In genomic region chr10:98531425-98531824, GRCm38 (mm10) we compare ENCODE assay signal across 35 mouse cellular contexts.
"Had no signal": no experiment of that assay in that cellular context is flagged by ENCODE, and none has a peak within 500 bp of the region (broad histone marks: within the 10 kb centered on the region; RNA-seq: fewer than 3 reads in every experiment).

No protein-coding gene starts in this region.

- H3K9me3 ChIP-seq: heart, embryonic 10.5 days; heart, embryonic 12.5 days; heart, embryonic 15.5 days; hindbrain, embryonic 10.5 days; hindbrain, embryonic 12.5 days; hindbrain, embryonic 13.5 days; hindbrain, embryonic 15.5 days; intestine, embryonic 15.5 days; kidney, embryonic 15.5 days had no signal

- ATAC-seq: hindbrain, embryonic 16.5 days; hindbrain, postnatal 0 days; inflammation-experienced regulatory T-cells, adult 6 months; intestine, embryonic 15.5 days; intestine, embryonic 16.5 days; intestine, postnatal 0 days had no signal

- H3K4me3 ChIP-seq: heart, embryonic 10.5 days; heart, embryonic 12.5 days; heart, embryonic 13.5 days; heart, embryonic 15.5 days; hindbrain, embryonic 10.5 days; hindbrain, embryonic 12.5 days; hindbrain, embryonic 13.5 days; hindbrain, embryonic 15.5 days; intestine, embryonic 15.5 days; kidney, embryonic 15.5 days; layer of hippocampus, adult 2 months had no signal

- H3K4me2 ChIP-seq: heart, embryonic 11.5 days; heart, embryonic 12.5 days; heart, embryonic 13.5 days; heart, embryonic 15.5 days; hindbrain, embryonic 12.5 days; hindbrain, embryonic 13.5 days; hindbrain, embryonic 14.5 days; hindbrain, embryonic 15.5 days; intestine, embryonic 15.5 days; kidney, embryonic 15.5 days had no signal

- H3K27me3 ChIP-seq: heart, embryonic 12.5 days; heart, embryonic 13.5 days; heart, embryonic 15.5 days; hindbrain, embryonic 12.5 days; hindbrain, embryonic 13.5 days; hindbrain, embryonic 15.5 days; intestine, embryonic 15.5 days; kidney, embryonic 15.5 days had no signal

- DNase-seq: heart, postnatal 10 days; heart, postnatal 14 days; heart, postnatal 36 days; heart, postnatal 4 days; kidney, adult 11 months; kidney, adult 18-20 months; kidney, adult 2 months; kidney, adult 8-10 months; kidney, adult 9 months; kidney, postnatal 10 days; kidney, postnatal 14 days; kidney, postnatal 25 days; kidney, postnatal 36 days; kidney, postnatal 4 days; layer of hippocampus, adult 9-11 months; layer of hippocampus, postnatal 36 days had no signal

- H3K36me3 ChIP-seq: heart, embryonic 10.5 days; heart, embryonic 12.5 days; heart, embryonic 13.5 days; heart, embryonic 15.5 days; hindbrain, embryonic 10.5 days; hindbrain, embryonic 12.5 days; hindbrain, embryonic 13.5 days; hindbrain, embryonic 15.5 days; intestine, embryonic 15.5 days; kidney, embryonic 15.5 days had no signal

- H3K27ac ChIP-seq: heart, embryonic 10.5 days; heart, embryonic 13.5 days; heart, embryonic 15.5 days; hindbrain, embryonic 10.5 days; hindbrain, embryonic 12.5 days; hindbrain, embryonic 13.5 days; hindbrain, embryonic 14.5 days; hindbrain, embryonic 15.5 days; hindbrain, postnatal 0 days; intestine, embryonic 15.5 days; kidney, embryonic 15.5 days; kidney, postnatal 0 days; layer of hippocampus, adult 2 months had no signal

- H3K4me1 ChIP-seq: heart, embryonic 10.5 days; heart, embryonic 12.5 days; heart, embryonic 13.5 days; heart, embryonic 15.5 days; hindbrain, embryonic 10.5 days; hindbrain, embryonic 12.5 days; hindbrain, embryonic 13.5 days; hindbrain, embryonic 15.5 days; intestine, embryonic 15.5 days; kidney, embryonic 15.5 days had no signal

- H3K9ac ChIP-seq: heart, embryonic 12.5 days; heart, embryonic 13.5 days; heart, embryonic 15.5 days; hindbrain, embryonic 12.5 days; hindbrain, embryonic 13.5 days; hindbrain, embryonic 14.5 days; hindbrain, embryonic 15.5 days; intestine, embryonic 15.5 days; kidney, embryonic 15.5 days had no signal
